Mouse (Mus musculus) heart, embryonic 13.5 days (tissue): ENCODE measurements around the gene Col6a6. TPM values are rescaled to one million over a fixed set of nuclear protein-coding genes. Genes with fewer than 3 reads are reported as not detected.

ENCODE experiments used
- ATAC-seq: fragments of 200-750 bp; cut with Nextera tagmentation; 2 replicates; pipeline ENCODE4 v1.8.0; 2017; ENCODE audit warnings: moderate TSS enrichment; ENCODE audit not compliant: insufficient number of reproducible peaks, low FRiP score, low TSS enrichment; ENCODE audit errors: extremely low read depth
- H3K27ac ChIP-seq: fragments of 300-500 bp; sonication (generic); replicated peaks from 2 replicates; pipeline ENCODE4 v1.5.1; 2015; ENCODE audit warnings: moderate library complexity, mild to moderate bottlenecking, inconsistent platforms
- H3K27me3 ChIP-seq: fragments of 300-500 bp; sonication (generic); replicated peaks from 2 replicates; pipeline ENCODE4 v1.6.1; 2015; ENCODE audit warnings: mild to moderate bottlenecking, inconsistent platforms
- H3K36me3 ChIP-seq: fragments of 300-500 bp; sonication (generic); 2 replicates; pipeline ENCODE4 v1.6.1; 2015; ENCODE audit warnings: mild to moderate bottlenecking, inconsistent platforms
- H3K4me1 ChIP-seq: fragments of 300-500 bp; sonication (generic); 2 replicates; pipeline ENCODE4 v1.6.1; 2015; ENCODE audit warnings: inconsistent platforms
- H3K4me2 ChIP-seq: fragments of 300-500 bp; sonication (generic); 2 replicates; pipeline ENCODE4 v1.6.1; 2015; ENCODE audit warnings: inconsistent platforms, mild to moderate bottlenecking, moderate library complexity
- H3K4me3 ChIP-seq: fragments of 300-500 bp; sonication (generic); 2 replicates; pipeline ENCODE4 v1.5.1; 2015; ENCODE audit warnings: moderate library complexity, mild to moderate bottlenecking, inconsistent platforms
- H3K9ac ChIP-seq: fragments of 300-500 bp; sonication (generic); 2 replicates; pipeline ENCODE4 v1.6.1; 2015; ENCODE audit warnings: inconsistent platforms, mild to moderate bottlenecking, moderate library complexity
- H3K9me3 ChIP-seq: fragments of 300-500 bp; sonication (generic); 2 replicates; pipeline ENCODE4 v1.6.1; 2016; ENCODE audit warnings: inconsistent platforms
- WGBS: fragments of 180-500 bp; shearing (Covaris S2); methylation state at CpG from one replicate; pipeline ENCODE4 v1.1.7; 2015; ENCODE audit warnings: mixed read lengths; 5-methylcytosine and 5-hydroxymethylcytosine counted together
- polyA plus RNA-seq: library from polyadenylated mRNA; unstranded; fragments of >200 nt; fragmentation: Nextera tagmentation; extraction: Ambion mirVana; gene quantifications from 2 replicates; pipeline ENCODE4 v1.2.1, GENCODE M21; 2015

Gene Col6a6
- polyA plus RNA-seq, 1 experiment from 2014 or later = 2.1 TPM

DNA sequence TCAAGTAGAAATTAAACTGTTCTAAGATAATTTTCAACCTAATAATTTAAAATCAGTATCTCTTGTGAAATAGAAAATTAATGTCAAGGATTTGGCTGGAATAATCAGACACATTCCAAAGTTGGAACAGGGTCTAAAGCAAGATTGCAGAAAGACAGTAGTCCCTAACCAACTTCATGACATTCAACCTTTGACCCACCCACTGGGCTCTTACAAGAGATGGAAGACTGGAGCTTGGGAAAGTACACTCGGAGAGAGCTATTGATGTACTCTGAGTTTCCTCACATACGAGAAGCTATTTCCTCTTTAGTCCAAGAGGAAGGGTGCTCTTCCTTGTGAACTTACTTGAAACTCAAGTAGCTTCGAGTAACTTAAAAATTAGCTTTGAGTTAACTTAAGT, 56.6 kb downstream of the Col6a6 start:
- Histone ChIP-seq H3K4me2 (no peak overlapping the region), H3K9me3 (no peaks in the 10 kb centered on the region), H3K4me1 (peaks cover 32% of the 10 kb centered on the region), H3K27me3 (no peaks in the 10 kb centered on the region), H3K36me3 (no peaks in the 10 kb centered on the region; the same call in 1 of the 2 replicates), H3K4me3 (no peak overlapping the region), H3K9ac (no peak overlapping the region), H3K27ac (no peak overlapping the region)
- ATAC-seq = no peak
- WGBS = 75% methylated on average over 3 of the region's 3 CpGs

DNA sequence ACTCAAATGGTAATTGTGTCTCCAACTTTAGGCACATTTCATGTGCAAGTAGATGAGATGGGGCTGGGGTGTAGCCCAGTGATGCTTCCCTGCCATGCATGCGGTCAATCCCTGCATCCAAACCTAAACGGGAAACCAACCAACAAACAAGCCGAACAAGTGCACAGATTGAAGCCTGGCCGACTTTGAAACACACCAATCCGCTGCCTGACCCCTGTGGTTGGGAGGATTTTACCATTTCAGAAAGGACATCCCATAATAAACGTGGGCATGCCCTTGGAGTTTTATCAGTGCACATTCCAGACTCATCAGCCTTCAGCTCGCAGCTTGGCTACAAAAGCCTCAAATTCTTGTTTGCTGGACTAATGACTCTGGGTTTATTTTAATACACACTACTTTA, 57.3 kb downstream of the Col6a6 start:
- H3K4me2 ChIP-seq = no peak overlapping the region
- no peak overlapping the region for H3K9ac ChIP-seq
- H3K36me3 ChIP-seq = no peaks in the 10 kb centered on the region
- WGBS = 44% methylated on average over 7 of the region's 7 CpGs
- H3K9me3 ChIP-seq = no peaks in the 10 kb centered on the region
- H3K27me3 ChIP-seq = no peaks in the 10 kb centered on the region
- 0 out of 2 replicates have a peak overlapping the region, but pooled peaks have one; percentile 36 for H3K27ac ChIP-seq
- no peak overlapping the region for H3K4me3 ChIP-seq
- peaks cover 32% of the 10 kb centered on the region for H3K4me1 ChIP-seq
- ATAC-seq = no peak

GRCm38 (mm10) chr9:105765891-105766290, 62.1 kb downstream of the Col6a6 start:
- H3K9me3 ChIP-seq = no peaks in the 10 kb centered on the region
- peaks cover 19% of the 10 kb centered on the region for H3K4me1 ChIP-seq
- H3K4me2 ChIP-seq = no peak overlapping the region
- no peaks in the 10 kb centered on the region for H3K36me3 ChIP-seq
- H3K9ac ChIP-seq = no peak overlapping the region
- no peak overlapping the region for H3K27ac ChIP-seq
- no peak overlapping the region for H3K4me3 ChIP-seq
- ATAC-seq = no peak
- no peaks in the 10 kb centered on the region for H3K27me3 ChIP-seq
- 79% methylated on average over 2 of the region's 2 CpGs for WGBS

DNA sequence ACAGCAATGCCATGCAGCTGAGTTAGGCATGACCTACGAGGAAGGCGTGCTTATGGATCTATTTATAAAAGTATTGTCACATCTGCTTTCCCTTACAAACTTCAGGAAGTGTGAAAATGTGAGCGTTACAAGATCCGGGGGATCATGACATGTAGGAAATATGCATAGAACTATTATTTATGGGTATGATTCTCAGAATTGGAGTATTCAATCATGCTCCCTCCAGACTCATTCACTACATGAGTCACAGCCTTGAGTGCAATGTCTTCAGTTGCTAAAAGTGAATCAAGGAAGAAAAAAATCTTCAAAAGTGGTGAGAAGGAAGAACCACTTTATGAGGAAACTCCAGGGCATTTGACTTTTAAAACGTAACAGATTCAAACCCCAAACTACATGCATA, 63.3 kb downstream of the Col6a6 start:
- Histone ChIP-seq H3K36me3 (no peaks in the 10 kb centered on the region), H3K27ac (no peak overlapping the region; the same call in 1 of the 2 replicates), H3K4me3 (no peak overlapping the region), H3K4me1 (peaks cover 8% of the 10 kb centered on the region), H3K9ac (no peak overlapping the region), H3K9me3 (no peaks in the 10 kb centered on the region), H3K4me2 (no peak overlapping the region), H3K27me3 (no peaks in the 10 kb centered on the region)
- 68% methylated on average over 5 of the region's 5 CpGs for WGBS
- no peak for ATAC-seq

DNA sequence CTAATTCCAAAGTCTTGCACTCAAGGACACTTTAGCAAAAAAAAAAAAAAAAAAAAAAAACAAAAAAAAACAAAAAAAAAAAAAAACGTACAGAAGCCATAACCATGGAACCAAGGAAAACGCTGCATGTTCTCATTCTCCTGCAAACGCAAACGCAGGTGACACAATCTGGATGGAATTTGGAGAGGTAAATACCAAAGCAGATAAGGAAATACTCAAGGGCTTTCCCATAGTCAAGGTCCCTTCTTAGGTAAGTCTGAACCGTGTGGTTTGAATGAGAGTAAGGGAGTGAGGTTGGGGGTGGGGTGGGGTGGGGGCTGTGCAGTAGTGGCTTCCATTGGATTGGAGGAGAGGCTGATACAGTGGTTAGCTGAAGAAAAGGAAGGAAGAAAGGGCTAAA, 63.8 kb downstream of the Col6a6 start:
- Histone ChIP-seq H3K27me3 (no peaks in the 10 kb centered on the region), H3K4me1 (peaks cover 8% of the 10 kb centered on the region), H3K9me3 (no peaks in the 10 kb centered on the region), H3K36me3 (no peaks in the 10 kb centered on the region), H3K27ac (no peak overlapping the region; the same call in 1 of the 2 replicates), H3K4me3 (no peak overlapping the region), H3K9ac (no peak overlapping the region), H3K4me2 (no peak overlapping the region)
- 42% methylated on average over 5 of the region's 5 CpGs for WGBS
- no peak for ATAC-seq

GRCm38 (mm10) chr9:105763625-105764024, 64.3 kb downstream of the Col6a6 start:
- no peak for ATAC-seq
- Histone ChIP-seq H3K36me3 (no peaks in the 10 kb centered on the region), H3K27ac (no peak overlapping the region), H3K4me3 (no peak overlapping the region), H3K9me3 (no peaks in the 10 kb centered on the region), H3K27me3 (no peaks in the 10 kb centered on the region), H3K9ac (no peak overlapping the region), H3K4me1 (peaks cover 8% of the 10 kb centered on the region), H3K4me2 (no peak overlapping the region)
- 76% methylated on average over 3 of the region's 3 CpGs for WGBS

- H3K27me3 ChIP-seq = no peaks in the 10 kb centered on the region
- H3K4me3 ChIP-seq = no peak overlapping the region
- no peak overlapping the region for H3K4me2 ChIP-seq
- 84% methylated on average over 7 of the region's 7 CpGs for WGBS
- H3K9ac ChIP-seq = no peak overlapping the region
- no peak for ATAC-seq
- H3K4me1 ChIP-seq = peaks cover 8% of the 10 kb centered on the region
- no peaks in the 10 kb centered on the region for H3K9me3 ChIP-seq
- no peak overlapping the region for H3K27ac ChIP-seq
- H3K36me3 ChIP-seq = no peaks in the 10 kb centered on the region
Observed at GRCm38 (mm10) chr9:105762274-105762673, 65.7 kb downstream of the Col6a6 start.

GRCm38 (mm10) chr9:105758861-105759260, 69.1 kb downstream of the Col6a6 start:
- Histone ChIP-seq H3K9me3 (no peaks in the 10 kb centered on the region), H3K9ac (no peak overlapping the region), H3K27me3 (no peaks in the 10 kb centered on the region), H3K4me1 (no peaks in the 10 kb centered on the region), H3K4me2 (no peak overlapping the region), H3K27ac (no peak overlapping the region), H3K4me3 (no peak overlapping the region), H3K36me3 (no peaks in the 10 kb centered on the region)
- 77% methylated on average over 5 of the region's 5 CpGs for WGBS
- no peak for ATAC-seq

DNA sequence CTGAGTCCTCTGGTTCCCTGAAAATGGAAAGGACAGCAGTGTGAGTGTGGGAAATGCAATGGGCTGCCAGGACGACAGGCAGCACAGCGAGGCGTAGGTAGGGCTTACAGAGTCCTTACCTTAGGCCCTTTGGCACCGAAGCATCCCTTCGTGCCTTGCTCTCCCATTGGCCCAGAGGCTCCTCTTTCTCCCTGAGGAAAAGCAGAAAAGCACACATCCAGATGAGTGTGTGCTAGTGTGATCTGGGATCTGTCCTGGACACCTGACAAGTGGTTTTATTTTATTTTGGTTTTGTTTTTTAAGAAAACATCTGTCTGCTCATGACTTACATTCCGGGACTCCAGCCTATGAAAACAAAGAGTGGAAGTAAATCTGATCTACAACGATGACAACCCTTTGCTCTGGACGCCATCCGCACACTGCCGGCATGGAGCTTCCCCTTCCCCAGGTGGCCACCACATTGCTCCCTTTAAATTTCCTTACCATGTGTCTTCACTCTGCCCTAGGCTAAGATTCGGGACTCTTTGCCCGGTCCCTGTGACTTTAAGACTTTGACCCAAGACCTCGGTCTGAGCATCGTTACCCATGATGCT, 69.7 kb downstream of the Col6a6 start:
- Histone ChIP-seq H3K36me3 (no peaks in the 10 kb centered on the region), H3K4me2 (no peak overlapping the region), H3K27me3 (no peaks in the 10 kb centered on the region), H3K9ac (no peak overlapping the region), H3K4me3 (no peak overlapping the region), H3K4me1 (no peaks in the 10 kb centered on the region), H3K9me3 (no peaks in the 10 kb centered on the region), H3K27ac (no peak overlapping the region)
- ATAC-seq = no peak
- 72% methylated on average over 14 of the region's 14 CpGs for WGBS

DNA sequence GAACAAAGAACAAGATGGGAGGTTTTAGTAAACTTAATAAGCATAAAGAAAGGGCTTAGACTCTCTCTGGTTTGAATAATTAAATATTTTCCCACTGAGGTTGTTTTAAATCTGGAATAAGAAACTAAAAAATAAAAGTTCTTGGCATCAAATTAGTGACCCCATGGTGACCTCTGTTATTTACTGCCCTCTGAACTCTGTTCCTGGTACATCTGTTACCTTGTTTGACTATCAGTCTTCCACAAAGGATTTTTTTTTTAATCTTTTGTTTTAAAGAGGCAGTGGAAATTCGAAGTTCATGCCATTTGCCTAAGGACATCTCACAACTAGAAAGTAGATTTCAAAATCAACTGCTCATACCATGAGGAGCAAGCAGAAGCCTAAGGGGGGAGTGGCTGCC, 73.7 kb downstream of the Col6a6 start:
- Histone ChIP-seq H3K9ac (no peak overlapping the region), H3K4me3 (no peak overlapping the region), H3K9me3 (no peaks in the 10 kb centered on the region; the same call in none of the 2 replicates), H3K4me1 (no peaks in the 10 kb centered on the region), H3K4me2 (no peak overlapping the region), H3K36me3 (no peaks in the 10 kb centered on the region; the same call in 1 of the 2 replicates), H3K27ac (no peak overlapping the region), H3K27me3 (no peaks in the 10 kb centered on the region)
- WGBS = 48% methylated on average over 1 of the region's 1 CpGs
- ATAC-seq = no peak

DNA sequence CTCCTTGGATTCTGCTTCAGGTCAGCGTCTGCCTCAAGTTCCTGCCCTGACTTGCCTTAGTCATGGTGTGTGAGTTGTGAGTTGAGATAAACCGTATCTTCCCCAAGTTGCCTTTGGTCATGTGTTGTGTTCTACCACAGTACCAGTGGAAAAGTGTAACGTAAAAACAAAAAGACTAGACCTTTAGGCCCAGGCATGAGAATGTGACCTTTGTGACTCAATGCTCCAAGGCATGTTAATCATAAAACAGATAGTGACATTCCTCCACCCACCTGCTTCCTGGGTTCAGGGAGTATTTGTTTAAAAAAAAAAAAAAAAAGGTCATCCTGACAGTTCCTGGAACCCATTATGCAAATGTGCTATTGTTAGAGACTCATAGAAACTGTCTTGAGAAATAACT, 82.1 kb downstream of the Col6a6 start:
- ATAC-seq = no peak
- H3K9ac ChIP-seq = no peak overlapping the region
- peaks cover 12% of the 10 kb centered on the region for H3K36me3 ChIP-seq
- H3K9me3 ChIP-seq = peaks cover 16% of the 10 kb centered on the region
- no peaks in the 10 kb centered on the region for H3K4me1 ChIP-seq
- no peaks in the 10 kb centered on the region for H3K27me3 ChIP-seq
- 83% methylated on average over 3 of the region's 3 CpGs for WGBS
- no peak overlapping the region for H3K27ac ChIP-seq
- no peak overlapping the region for H3K4me2 ChIP-seq
- no peak overlapping the region for H3K4me3 ChIP-seq

DNA sequence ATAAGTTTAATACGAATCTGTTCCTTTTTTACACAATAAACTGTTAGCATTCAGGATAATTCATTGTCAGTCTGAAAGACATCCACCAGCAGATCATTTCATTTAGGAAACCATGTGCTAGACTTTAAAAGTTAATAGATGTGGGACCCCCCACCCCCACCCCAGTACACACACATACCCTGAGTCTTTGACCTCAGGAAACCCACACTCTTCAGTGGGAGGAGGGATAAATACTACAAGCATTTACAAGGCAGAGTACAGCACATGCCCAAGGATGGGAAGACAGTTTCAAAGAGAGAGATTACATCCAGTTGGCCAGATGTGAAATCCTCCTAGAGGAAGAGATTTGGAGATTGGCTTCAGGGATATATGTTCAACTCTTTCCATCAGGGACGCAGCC, 87.5 kb downstream of the Col6a6 start:
- Histone ChIP-seq H3K27ac (no peak overlapping the region), H3K9ac (no peak overlapping the region), H3K36me3 (no peaks in the 10 kb centered on the region), H3K9me3 (no peaks in the 10 kb centered on the region), H3K27me3 (no peaks in the 10 kb centered on the region), H3K4me3 (no peak overlapping the region), H3K4me1 (peaks cover 7% of the 10 kb centered on the region; the same call in 1 of the 2 replicates), H3K4me2 (no peak overlapping the region)
- ATAC-seq = no peak
- WGBS = 79% methylated on average over 2 of the region's 2 CpGs
